Mouse (Mus musculus): ENCODE measurements around the gene Gm49369. TPM values are rescaled to one million over a fixed set of nuclear protein-coding genes. Genes with fewer than 3 reads are reported as not detected.

Gm49369 gene
- polyA plus RNA-seq, 1 experiment from 2014 or later, result not detected

Other genes starting within 250 kb of the Gm49369 start
- gene Gm39115, start 246.6 kb downstream of the Gm49369 start, polyA plus RNA-seq (2015; fragmentation: Nextera tagmentation; extraction: Ambion mirVana), result not detected in 2 replicates
- gene Gm45337, start 238.1 kb downstream of the Gm49369 start, polyA plus RNA-seq (2015; fragmentation: Nextera tagmentation; extraction: Ambion mirVana), result not detected in 2 replicates
- gene Gm29735, start 225.6 kb downstream of the Gm49369 start, polyA plus RNA-seq (2015; fragmentation: Nextera tagmentation; extraction: Ambion mirVana), result not detected in 2 replicates
- not detected in 2 replicates for gene Gm4553, start 216.9 kb downstream of the Gm49369 start, polyA plus RNA-seq (2015; fragmentation: Nextera tagmentation; extraction: Ambion mirVana)
- gene Krtap5-2, start 206.7 kb downstream of the Gm49369 start, polyA plus RNA-seq (2015; fragmentation: Nextera tagmentation; extraction: Ambion mirVana), result not detected in 2 replicates
- gene Gm10153, start 192.3 kb downstream of the Gm49369 start, polyA plus RNA-seq (2015; fragmentation: Nextera tagmentation; extraction: Ambion mirVana), result not detected in 2 replicates
- gene Krtap5-3, start 181.3 kb downstream of the Gm49369 start, polyA plus RNA-seq (2015; fragmentation: Nextera tagmentation; extraction: Ambion mirVana), result not detected in 2 replicates
- not detected in 2 replicates for gene Gm7579, start 170.8 kb downstream of the Gm49369 start, polyA plus RNA-seq (2015; fragmentation: Nextera tagmentation; extraction: Ambion mirVana)
- not detected in 2 replicates for gene Krtap5-5, start 152.7 kb downstream of the Gm49369 start, polyA plus RNA-seq (2015; fragmentation: Nextera tagmentation; extraction: Ambion mirVana)
- gene Gm40460, start 141.6 kb downstream of the Gm49369 start, polyA plus RNA-seq (2015; fragmentation: Nextera tagmentation; extraction: Ambion mirVana), result not detected in 2 replicates
- gene Gm2431, start 124.3 kb downstream of the Gm49369 start, polyA plus RNA-seq (2015; fragmentation: Nextera tagmentation; extraction: Ambion mirVana), result not detected in 2 replicates
- not detected in 2 replicates for gene Gm4559, start 108.3 kb downstream of the Gm49369 start, polyA plus RNA-seq (2015; fragmentation: Nextera tagmentation; extraction: Ambion mirVana)
- not detected in 2 replicates for gene Krtap5-1, start 85.5 kb downstream of the Gm49369 start, polyA plus RNA-seq (2015; fragmentation: Nextera tagmentation; extraction: Ambion mirVana)
- gene Krtap5-4, start 79.1 kb downstream of the Gm49369 start, polyA plus RNA-seq (2015; fragmentation: Nextera tagmentation; extraction: Ambion mirVana), result not detected in 2 replicates
- 1.1 and 1.5 TPM in 2 replicates for gene Ifitm10, start 8.9 kb downstream of the Gm49369 start, polyA plus RNA-seq (2015; fragmentation: Nextera tagmentation; extraction: Ambion mirVana)
- 228 and 241 TPM in 2 replicates for gene Ctsd, start 5.4 kb upstream of the Gm49369 start, polyA plus RNA-seq (2015; fragmentation: Nextera tagmentation; extraction: Ambion mirVana)
- 1.2 and 1.4 TPM in 2 replicates for gene Syt8, start 52.2 kb upstream of the Gm49369 start, polyA plus RNA-seq (2015; fragmentation: Nextera tagmentation; extraction: Ambion mirVana)
- 45.2 and 47.5 TPM in 2 replicates for gene Tnni2, start 59.1 kb upstream of the Gm49369 start, polyA plus RNA-seq (2015; fragmentation: Nextera tagmentation; extraction: Ambion mirVana)
- 46.3 and 49.8 TPM in 2 replicates for gene Lsp1, start 78.1 kb upstream of the Gm49369 start, polyA plus RNA-seq (2015; fragmentation: Nextera tagmentation; extraction: Ambion mirVana)
- 60.9 and 62.3 TPM in 2 replicates for gene Tnnt3, start 116.2 kb upstream of the Gm49369 start, polyA plus RNA-seq (2015; fragmentation: Nextera tagmentation; extraction: Ambion mirVana)
- 27.3 and 35.1 TPM in 2 replicates for gene Mrpl23, start 150.0 kb upstream of the Gm49369 start, polyA plus RNA-seq (2015; fragmentation: Nextera tagmentation; extraction: Ambion mirVana)

Data from limb, embryonic 13.5 days (tissue).